Mouse (Mus musculus) ES-Bruce4 (cell line): ENCODE data around the gene Nup153.

Source experiments
- EP300 ChIP-seq: IDR thresholded peaks from 2 replicates; pipeline ENCODE4 v1.6.1; 2011; ENCODE audit warnings: low read depth, low read length; ENCODE audit not compliant: insufficient read depth
- POLR2A ChIP-seq: IDR thresholded peaks from one replicate; pipeline ENCODE4 v1.8.1; 2011; ENCODE audit warnings: low read length; ENCODE audit not compliant: insufficient read depth

- TF ChIP-seq EP300 (no peak), POLR2A (no peak)
Measured at GRCm38 (mm10) chr13:46774998-46775397, 47.3 kb upstream of the Nup153 start.
